Mouse (Mus musculus): ENCODE results near the gene Phf3. TPM values are rescaled to one million over a fixed set of nuclear protein-coding genes. Genes with fewer than 3 reads are reported as not detected.

The Phf3 gene
- 15.6 and 17.1 TPM in 2 replicates for polyA plus RNA-seq (2012; rRNA removed)

DNA sequence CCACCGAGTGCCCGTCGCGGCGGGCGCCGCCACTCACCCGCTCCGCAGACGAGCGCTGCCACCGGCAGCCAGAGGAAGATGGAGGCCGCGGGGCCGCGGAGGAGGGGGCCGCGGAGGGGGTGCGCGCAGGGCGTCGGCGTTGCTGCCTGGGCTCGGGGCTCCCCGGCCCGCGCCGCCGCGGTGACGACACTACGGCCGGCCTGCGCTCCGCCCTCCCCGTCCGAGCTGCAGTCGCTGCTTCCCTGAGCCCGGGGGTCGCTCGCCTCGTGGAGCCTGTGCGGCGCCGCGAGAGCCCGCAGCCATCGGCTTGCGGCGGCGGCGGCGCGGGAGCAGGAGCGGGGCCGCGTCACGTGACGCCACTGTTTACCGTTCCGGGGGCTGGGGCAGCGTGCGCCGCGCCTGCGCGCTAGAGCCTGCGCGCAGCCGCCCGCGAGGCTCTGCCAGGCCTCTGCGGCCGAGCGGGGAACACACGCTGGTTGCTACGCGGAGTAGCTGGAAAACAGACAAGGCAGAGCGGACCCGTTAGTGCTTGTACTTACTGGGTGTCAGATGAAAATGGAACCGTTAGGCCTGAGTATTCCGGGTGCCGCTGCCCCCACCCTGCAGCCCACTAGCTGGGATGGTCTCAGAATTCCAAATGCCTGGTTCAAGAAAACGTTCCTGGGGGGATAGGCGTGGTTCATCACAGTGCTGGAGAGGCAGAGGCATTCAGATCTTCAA is at the start of gene Phf3:
Phf3 (minus strand) TSS at position 381 of the 720 bp plus-strand sequence.

Other genes with a start within 250 kb of the Phf3 start
- not detected in 2 replicates for gene AC153137.1, start 104.0 kb upstream of the Phf3 start, polyA plus RNA-seq (2012; rRNA removed)

Data from liver, embryonic 14 days (tissue).